Mouse (Mus musculus) thymus, postnatal 36 days (tissue): ENCODE measurements at regions not wholly inside any gene's neighbourhood (a gene's known extent, or its start where the extent isn't known, plus 50 kb on each side); places are given as distances from the start of the nearest gene placed in this dataset.
"Not testable (repeated sequence)": the region's sequence is repeated elsewhere in the genome, so short reads cannot be mapped to it uniquely, and the experiment has no call there.

Experiments
- DNase-seq, 2 experiments: peaks; one replicate each; pipeline ENCODE4 v3.0.0; 2022; ENCODE audit warnings: mixed read lengths in 2 of 2

DNA sequence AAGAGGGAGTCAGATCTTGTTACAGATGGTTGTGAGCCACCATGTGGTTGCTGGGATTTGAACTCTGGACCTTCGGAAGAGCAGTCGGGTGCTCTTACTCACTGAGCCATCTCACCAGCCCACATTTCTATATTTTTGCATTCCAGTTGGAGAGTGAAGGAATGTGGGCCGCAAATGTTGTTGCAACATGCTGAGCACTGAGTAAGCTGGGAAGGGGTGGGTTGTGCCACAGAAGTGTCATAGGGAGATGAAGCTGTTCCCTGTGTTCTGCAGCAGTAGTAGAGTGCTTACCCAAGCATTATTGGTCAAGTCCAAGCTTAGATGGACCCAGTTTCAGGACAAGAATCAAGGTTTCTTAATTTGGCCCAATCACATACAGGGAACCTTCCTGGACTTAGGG lies 169.1 kb upstream of the Cdkn3 start:
- DNase-seq = no peak

DNA sequence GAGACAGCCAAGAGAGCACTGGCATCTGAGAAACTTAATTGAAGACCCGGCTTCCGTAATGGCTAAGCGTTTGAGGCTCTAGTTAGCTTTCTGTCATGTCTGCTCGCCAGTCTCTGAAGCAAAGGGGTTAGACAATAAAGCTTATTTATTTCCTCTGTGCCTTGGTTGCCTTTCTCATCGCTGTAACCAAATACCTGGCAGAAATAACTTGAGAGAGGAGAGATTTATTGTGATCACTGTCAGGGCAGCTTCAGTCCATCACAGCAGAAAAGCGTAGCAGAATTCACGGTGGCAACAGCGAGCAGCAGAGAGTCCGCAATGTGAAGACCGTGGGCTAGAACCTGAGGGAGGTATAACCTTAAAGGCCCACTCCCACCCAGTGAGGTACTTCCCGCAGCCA lies 174.2 kb upstream of the Cdkn3 start:
- DNase-seq = no peak

- peak in 1 of 2 experiments; percentile 3 for DNase-seq
Observed at GRCm38 (mm10) chr14:46578051-46579000, 182.0 kb upstream of the Cdkn3 start.

DNA sequence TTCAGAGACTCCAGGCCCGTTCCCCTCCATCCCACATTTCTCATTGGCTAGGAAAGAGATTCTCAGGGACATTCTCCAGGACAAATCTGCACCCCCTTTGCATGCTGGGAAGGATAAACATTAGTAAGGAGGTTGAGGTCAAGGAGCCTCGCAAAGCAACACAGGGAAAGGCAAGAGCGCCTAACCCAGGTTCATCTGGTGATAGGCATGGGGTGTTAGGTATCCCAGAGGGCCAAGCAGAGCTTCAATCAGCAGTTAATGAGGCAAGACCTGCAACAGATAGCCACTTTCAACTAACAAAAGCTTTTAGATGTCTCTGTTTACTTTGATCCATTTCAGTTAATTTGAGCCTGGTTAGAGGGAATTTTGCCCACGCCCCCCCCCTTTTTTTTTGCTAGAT lies 184.5 kb upstream of the Cdkn3 start:
- no peak for DNase-seq

DNA sequence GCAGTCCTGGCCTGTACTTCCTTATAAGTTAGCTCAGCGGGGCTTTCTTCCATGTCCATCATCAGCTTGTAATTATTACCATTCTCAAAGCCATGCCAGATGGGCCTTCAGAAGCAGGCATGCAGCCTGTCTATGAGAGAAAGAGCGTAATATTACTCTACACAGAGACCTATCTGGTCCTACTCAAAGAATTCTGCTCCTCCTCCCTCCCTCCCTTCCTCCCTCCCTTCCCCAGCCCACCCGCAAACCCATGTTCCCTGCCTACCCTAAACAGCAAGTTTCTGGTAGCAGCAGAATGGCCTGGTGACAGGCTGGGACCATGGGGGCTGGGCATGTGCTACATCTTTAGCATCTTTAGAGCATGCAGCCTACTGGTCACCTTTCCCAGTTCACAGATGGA lies 184.9 kb upstream of the Cdkn3 start:
- no peak for DNase-seq

DNA sequence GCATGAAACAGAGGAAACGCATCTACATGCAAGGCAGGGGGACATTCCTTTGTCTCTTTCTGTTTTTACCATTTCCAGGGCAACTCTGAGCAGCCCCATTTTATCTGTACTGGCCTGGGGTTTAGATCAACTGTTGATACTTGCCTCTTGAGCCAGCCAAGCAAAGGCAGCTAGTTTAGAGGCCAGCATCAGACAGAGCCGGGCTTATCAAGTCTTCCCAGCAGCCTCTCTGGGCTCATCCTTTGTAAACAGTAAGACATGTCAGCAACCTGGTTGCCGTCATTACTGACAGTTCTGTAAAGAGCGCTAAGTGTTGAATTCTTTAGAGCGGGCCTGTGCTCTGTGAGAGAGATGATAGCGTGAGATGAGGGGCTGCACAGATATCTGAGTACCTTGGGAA lies 182.9 kb upstream of the Bmp4 start:
- DNase-seq = no peak

DNA sequence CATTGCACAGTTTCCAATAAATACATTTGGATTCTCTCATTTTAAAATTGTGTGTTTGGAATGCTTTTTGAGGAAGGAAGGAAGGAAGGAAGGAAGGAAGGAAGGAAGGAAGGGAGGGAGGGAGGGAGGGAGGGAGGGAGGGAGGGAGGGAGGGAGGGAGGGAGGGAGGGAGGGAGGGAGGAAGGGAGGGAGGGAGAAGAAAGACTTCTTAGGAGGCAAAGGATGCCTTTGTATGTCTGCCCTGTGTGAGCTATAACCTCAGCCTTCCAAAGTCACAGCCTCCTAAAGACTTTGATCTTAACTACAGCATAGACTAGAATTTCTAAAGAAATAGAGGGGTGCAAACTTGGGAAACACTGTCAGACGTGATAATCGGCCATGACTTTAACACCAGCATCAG lies 182.5 kb upstream of the Bmp4 start:
- DNase-seq = not testable (repeated sequence)

GRCm38 (mm10) chr14:46571841-46572240 lies 181.4 kb upstream of the Bmp4 start:
- DNase-seq = no peak

GRCm38 (mm10) chr14:46569273-46569672 lies 178.8 kb upstream of the Bmp4 start:
- no peak for DNase-seq

DNA sequence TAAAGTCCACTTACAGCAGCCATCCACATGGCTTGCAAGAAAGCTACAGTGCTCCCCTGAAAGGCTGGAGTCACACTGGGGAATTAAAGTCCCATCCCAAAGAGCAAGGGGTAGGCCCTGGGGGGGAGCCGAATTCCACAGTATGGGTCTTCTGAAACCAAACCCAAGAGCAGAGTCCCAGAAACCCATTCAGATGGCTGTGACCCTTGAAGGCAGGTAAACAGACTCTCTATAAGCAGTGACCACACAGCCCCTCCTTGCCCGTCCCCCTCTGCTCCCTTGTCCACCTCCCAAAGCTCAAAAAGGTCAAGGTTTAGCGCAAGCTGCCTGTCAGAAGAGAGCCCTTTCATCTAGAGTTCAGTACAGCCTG lies 176.9 kb upstream of the Bmp4 start:
- DNase-seq = no peak

DNA sequence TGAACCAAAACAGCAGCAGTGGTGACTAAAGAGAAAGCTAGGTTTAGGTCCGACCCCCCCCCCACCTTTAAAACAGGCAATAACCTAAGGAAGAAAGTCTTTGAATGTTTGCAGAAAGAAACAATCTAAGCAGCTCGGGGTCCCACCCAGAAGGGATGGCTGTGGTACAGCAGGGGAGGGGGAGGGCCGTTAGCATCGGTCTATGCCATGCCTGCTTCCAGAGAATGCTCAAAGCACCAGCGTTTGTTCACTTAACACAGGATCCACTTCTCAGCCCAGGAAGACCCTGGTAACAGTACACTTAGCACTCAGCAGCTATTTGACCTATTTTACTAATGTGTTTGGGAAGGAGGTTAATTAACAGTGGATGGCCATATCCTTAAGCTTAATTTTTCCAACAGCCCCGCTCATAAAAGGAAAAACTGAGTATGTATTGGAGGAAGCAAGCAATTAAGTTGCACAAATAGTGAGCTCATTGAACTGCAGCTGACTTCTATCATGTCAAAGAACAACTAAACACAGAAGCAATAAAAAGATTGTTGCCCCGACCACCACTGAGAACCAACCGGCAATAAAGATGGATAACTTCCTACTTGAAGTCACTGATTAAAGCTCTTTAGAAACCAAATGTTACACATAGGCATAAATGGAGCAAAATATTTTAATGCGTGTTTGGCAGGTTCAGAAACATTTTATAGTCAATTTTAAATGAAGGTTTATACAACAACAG lies 176.4 kb upstream of the Bmp4 start:
- no peak for DNase-seq

DNA sequence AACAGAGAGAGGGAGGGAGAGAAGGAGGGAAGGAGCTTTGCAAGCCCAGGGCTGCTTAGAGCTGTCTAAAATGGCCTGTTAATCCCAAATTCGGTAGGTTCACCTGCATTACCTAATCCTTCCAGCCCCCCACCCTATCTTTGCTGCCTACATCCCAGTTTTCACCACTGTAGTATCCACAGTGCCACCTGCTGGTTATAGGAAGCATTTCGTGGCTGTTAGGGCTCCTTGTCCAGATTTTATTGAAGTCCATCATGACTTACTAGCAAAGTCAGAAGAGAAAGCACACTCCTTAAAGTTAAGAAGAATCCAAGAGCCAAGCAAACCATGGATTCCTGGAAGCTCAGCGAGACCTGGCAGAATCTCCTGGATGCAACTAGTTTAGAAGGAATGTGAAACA lies 174.5 kb upstream of the Bmp4 start:
- DNase-seq = no peak

GRCm38 (mm10) chr14:46562016-46562415 lies 171.5 kb upstream of the Bmp4 start:
- no peak for DNase-seq

- DNase-seq = no peak
Observed at GRCm38 (mm10) chr14:46553239-46553638, 162.8 kb upstream of the Bmp4 start.

GRCm38 (mm10) chr14:46546146-46546545 lies 155.7 kb upstream of the Bmp4 start:
- no peak for DNase-seq

DNA sequence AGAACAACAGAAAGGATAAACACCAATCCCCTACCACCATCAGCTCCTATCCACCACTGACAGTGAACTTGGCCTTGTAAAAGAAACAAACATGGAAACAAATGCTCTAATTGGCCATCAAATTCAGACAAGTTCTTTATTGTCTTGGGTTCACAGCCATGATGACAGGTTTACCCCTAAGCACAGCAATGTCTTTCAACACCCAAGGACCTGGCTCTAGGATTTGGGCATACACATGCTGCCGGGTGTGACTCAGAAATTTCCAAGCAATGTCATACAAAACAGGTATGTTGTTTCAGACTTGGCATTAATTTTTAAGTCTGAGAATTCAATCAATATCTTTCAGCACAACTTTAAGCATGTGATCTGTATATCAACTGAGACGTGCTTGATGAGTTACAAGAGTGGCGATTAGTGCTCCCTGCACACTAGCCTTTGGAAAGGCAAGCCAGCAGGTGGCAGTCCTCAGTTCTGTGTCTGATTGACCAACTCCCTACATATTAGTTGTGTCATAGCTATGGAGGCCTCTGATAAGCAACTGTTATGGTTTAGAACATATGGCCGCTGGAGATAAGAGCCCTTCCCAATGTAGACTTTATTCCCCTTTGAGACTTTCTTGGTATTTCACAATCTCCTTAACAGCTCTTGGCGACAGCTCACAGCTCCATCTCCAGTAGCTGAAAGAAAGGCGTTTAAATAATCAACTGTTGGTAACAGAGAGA lies 149.2 kb upstream of the Bmp4 start:
- no peak for DNase-seq

GRCm38 (mm10) chr14:46536002-46536762 lies 145.7 kb upstream of the Bmp4 start:
- no peak for DNase-seq

- no peak for DNase-seq
Observed at GRCm38 (mm10) chr14:46532697-46533096, 142.2 kb upstream of the Bmp4 start.

GRCm38 (mm10) chr14:46530452-46530851 lies 140.0 kb upstream of the Bmp4 start:
- no peak for DNase-seq

- no peak for DNase-seq
Observed at GRCm38 (mm10) chr14:46529086-46529715, 138.7 kb upstream of the Bmp4 start.

DNA sequence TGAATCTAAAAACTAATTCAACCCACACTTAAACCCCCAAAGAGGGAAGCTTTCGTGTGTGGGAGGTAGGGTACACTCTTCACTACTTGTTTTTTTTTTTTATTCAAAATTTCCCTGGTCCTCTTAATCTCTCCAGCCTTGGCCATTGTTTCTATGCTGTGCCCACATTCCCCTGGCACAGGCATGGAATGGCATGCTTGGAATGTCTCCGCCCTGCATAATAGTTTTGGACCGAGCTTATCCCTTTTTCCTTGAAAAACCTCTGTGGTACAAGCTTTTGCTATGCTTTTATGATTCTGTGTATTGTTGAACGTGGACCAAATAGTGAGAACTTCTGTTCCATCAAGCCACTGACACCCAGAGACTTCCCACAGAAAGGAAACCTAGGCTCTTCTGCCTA lies 126.8 kb upstream of the Bmp4 start:
- DNase-seq = no peak

GRCm38 (mm10) chr14:46516285-46516684 lies 125.8 kb upstream of the Bmp4 start:
- DNase-seq = no peak
